Mouse (Mus musculus) CH12.LX (cell line): ENCODE results near the gene Prep. TPM values are rescaled to one million over a fixed set of nuclear protein-coding genes. Genes with fewer than 3 reads are reported as not detected.

Source experiments
- DNase-seq: peaks from one replicate; pipeline ENCODE4 v3.0.0-alpha.2; 2013; ENCODE audit errors: extremely low read depth
- H3K27ac ChIP-seq: 2 replicates; pipeline ENCODE4 v1.5.1; 2012; ENCODE audit warnings: low read depth, mild to moderate bottlenecking, control low read depth, moderate library complexity; ENCODE audit not compliant: insufficient read depth
- H3K27me3 ChIP-seq: replicated peaks from 2 replicates; pipeline ENCODE3; 2012; ENCODE audit warnings: inconsistent platforms
- H3K36me3 ChIP-seq, 2 experiments: replicated peaks in 1 of 2; 2 replicates each; pipeline versions ENCODE3 to v1.6.1; 2012; ENCODE audit warnings: inconsistent platforms in 1 of 2, low read length in 1 of 2, mild to moderate bottlenecking in 1 of 2, mixed read lengths in 1 of 2, moderate library complexity in 1 of 2; ENCODE audit not compliant: control insufficient read depth in 1 of 2, insufficient read depth in 1 of 2
- H3K4me1 ChIP-seq, 2 experiments: 2 replicates each; pipeline ENCODE4 v1.6.1; 2012; ENCODE audit warnings: inconsistent platforms in 1 of 2, moderate library complexity in 1 of 2; ENCODE audit not compliant: insufficient read depth in 2 of 2, control insufficient read depth in 1 of 2
- H3K4me2 ChIP-seq: 2 replicates; pipeline ENCODE4 v1.6.1; 2012; ENCODE audit warnings: low read depth, mild to moderate bottlenecking, control low read depth; ENCODE audit not compliant: poor library complexity, insufficient read depth, severe bottlenecking
- H3K4me3 ChIP-seq, 3 experiments: fragments of 150-350 bp in 1 of 3; sonication (generic) in 1 of 3; replicated peaks in 1 of 3; 2 replicates each; pipeline versions ENCODE3 to v1.5.1; 2011 to 2012; ENCODE audit warnings: low read depth in 2 of 3, low read length in 2 of 3, mild to moderate bottlenecking in 2 of 3, moderate library complexity in 2 of 3, control low read depth in 1 of 3, improper control_type of control experiment in 1 of 3, inconsistent platforms in 1 of 3, mixed read lengths in 1 of 3; ENCODE audit not compliant: poor library complexity in 1 of 3
- H3K79me2 ChIP-seq: replicated peaks from 2 replicates; pipeline ENCODE4 v1.6.1; 2012; ENCODE audit warnings: mild to moderate bottlenecking, moderate library complexity; ENCODE audit not compliant: control insufficient read depth, poor library complexity, insufficient read depth, severe bottlenecking; ENCODE audit errors: extremely low read depth
- H3K9ac ChIP-seq: 2 replicates; pipeline ENCODE4 v1.6.1; 2012; ENCODE audit warnings: low read depth, mild to moderate bottlenecking, control low read depth, moderate library complexity; ENCODE audit not compliant: insufficient read depth
- H3K9me3 ChIP-seq: replicated peaks from 2 replicates; pipeline ENCODE3; 2012; ENCODE audit warnings: low read length, inconsistent platforms, mixed read lengths
- BHLHE40 ChIP-seq: IDR thresholded peaks from 2 replicates; pipeline ENCODE4 v1.6.1; 2011; ENCODE audit warnings: mild to moderate bottlenecking, low read depth, low read length, improper control_type of control experiment
- E2F4 ChIP-seq: IDR thresholded peaks from 2 replicates; pipeline ENCODE4 v1.6.1; 2011; ENCODE audit warnings: low read depth, low read length, improper control_type of control experiment; ENCODE audit not compliant: insufficient replicate concordance
- EP300 ChIP-seq: IDR thresholded peaks from 2 replicates; pipeline ENCODE4 v1.6.1; 2011; ENCODE audit warnings: low read length, improper control_type of control experiment
- GABPA ChIP-seq: IDR thresholded peaks from 2 replicates; pipeline ENCODE4 v1.6.1; 2012; ENCODE audit warnings: low read depth, low read length, improper control_type of control experiment, inconsistent platforms; ENCODE audit not compliant: insufficient replicate concordance
- IRF4 ChIP-seq: IDR thresholded peaks from 2 replicates; pipeline ENCODE4 v1.6.1; 2014; ENCODE audit warnings: low read depth, mild to moderate bottlenecking, inconsistent platforms, low read length, improper control_type of control experiment
- JUND ChIP-seq: conservative IDR thresholded peaks from 2 replicates; pipeline ENCODE4 v1.6.1; 2011; ENCODE audit warnings: low read depth, low read length, improper control_type of control experiment
- KAT2A ChIP-seq: IDR thresholded peaks from 2 replicates; pipeline ENCODE4 v1.6.1; 2012; ENCODE audit warnings: low read length, improper control_type of control experiment, inconsistent platforms; ENCODE audit not compliant: insufficient replicate concordance
- MAFK ChIP-seq: IDR thresholded peaks from 2 replicates; pipeline ENCODE4 v1.6.1; 2011; ENCODE audit warnings: low read length, improper control_type of control experiment; ENCODE audit not compliant: insufficient replicate concordance
- MAX ChIP-seq: IDR thresholded peaks from 2 replicates; pipeline ENCODE4 v1.6.1; 2011; ENCODE audit warnings: low read length, improper control_type of control experiment
- MYC ChIP-seq: IDR thresholded peaks from 2 replicates; pipeline ENCODE4 v1.6.1; 2011; ENCODE audit warnings: low read depth, mild to moderate bottlenecking, improper control_type of control experiment, low read length
- NRF1 ChIP-seq: IDR thresholded peaks from 2 replicates; pipeline ENCODE4 v1.6.1; 2014; ENCODE audit warnings: low read depth, mild to moderate bottlenecking, inconsistent platforms, low read length, improper control_type of control experiment, moderate library complexity
- POLR2AphosphoS2 ChIP-seq: IDR thresholded peaks from 2 replicates; pipeline ENCODE4 v1.6.1; 2011; ENCODE audit warnings: low read depth, low read length, improper control_type of control experiment
- RAD21 ChIP-seq: IDR thresholded peaks from 2 replicates; pipeline ENCODE4 v1.6.1; 2011; ENCODE audit warnings: low read depth, mild to moderate bottlenecking, low read length, improper control_type of control experiment, moderate library complexity
- TBP ChIP-seq: conservative IDR thresholded peaks from 2 replicates; pipeline ENCODE4 v1.6.1; 2011; ENCODE audit warnings: low read depth, low read length, improper control_type of control experiment
- TCF12 ChIP-seq: IDR thresholded peaks from 2 replicates; pipeline ENCODE4 v1.6.1; 2014; ENCODE audit warnings: low read depth, mild to moderate bottlenecking, inconsistent platforms, low read length, improper control_type of control experiment
- USF1 ChIP-seq: IDR thresholded peaks from 2 replicates; pipeline ENCODE4 v1.6.1; 2014; ENCODE audit warnings: low read depth, mild to moderate bottlenecking, inconsistent platforms, low read length, improper control_type of control experiment
- USF2 ChIP-seq: conservative IDR thresholded peaks from 2 replicates; pipeline ENCODE4 v1.6.1; 2011; ENCODE audit warnings: low read depth, low read length, improper control_type of control experiment
- ZKSCAN1 ChIP-seq: IDR thresholded peaks from 2 replicates; pipeline ENCODE4 v1.6.1; 2012; ENCODE audit warnings: low read depth, inconsistent platforms, low read length, improper control_type of control experiment, borderline replicate concordance
- dilution Hi-C: fragments of 300-500 bp; cut with MboI; formaldehyde crosslinking; loops from 2 replicates; pipeline ENCODE4 v1.14.3; 2020; ENCODE audit warnings: low sequenced_read_pairs; ENCODE audit not compliant: extremely low pct_unique_long_range_greater_than_20kb, extremely low pct_ligation_motif_present
- in situ Hi-C: fragments of 300-500 bp; cut with MboI; formaldehyde crosslinking; loops from 3 replicates; pipeline ENCODE4 v1.14.3; 2019; ENCODE audit warnings: low sequenced_read_pairs, low pct_ligation_motif_present, low pct_unique_long_range_greater_than_20kb, mixed read lengths
- polyA plus RNA-seq: library from polyadenylated mRNA; unstranded; fragments of >175 nt; gene quantifications from 2 replicates; pipeline ENCODE4 v1.2.1, GENCODE M21; 2012; ENCODE audit warnings: low read depth; ENCODE audit not compliant: insufficient read length
- total RNA-seq, 2 experiments: library from RNA; depleted of rRNA; stranded (reverse); fragments of 300-350 nt in 1 of 2; fragments of >200 nt in 1 of 2; gene quantifications; 2 replicates each; pipeline ENCODE4 v1.2.3; 2012 to 2014

Gene Prep
- total and polyA plus RNA-seq, 3 experiments: 17.6 to 28.2 (median 25.7) TPM

DNA sequence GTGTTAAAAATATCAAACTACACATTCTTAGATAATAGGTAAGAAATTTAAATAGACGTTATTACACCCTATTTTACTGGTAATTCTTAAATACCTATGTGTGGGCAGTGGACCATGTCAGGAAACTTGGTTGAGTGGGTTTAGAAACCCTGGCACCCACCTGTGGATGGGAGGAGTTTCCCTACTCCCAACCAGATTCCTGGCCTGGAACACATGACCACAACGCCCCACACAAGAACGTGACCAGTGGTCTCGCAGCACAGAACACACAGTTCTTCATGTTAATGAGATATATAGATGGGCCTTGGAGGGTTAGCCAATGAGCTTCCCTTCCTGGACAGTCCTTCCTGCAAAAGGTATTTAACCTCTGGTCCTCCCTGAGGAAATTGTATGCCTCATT, 39.5 kb downstream of the Prep start:
- TF ChIP-seq TBP (no peak), TCF12 (no peak), E2F4 (no peak), KAT2A (no peak), ZKSCAN1 (no peak)
- TF ChIP-seq, all 38 proteins: peak for 0
- Histone ChIP-seq H3K27ac (no peak overlapping the region), H3K9ac (no peak overlapping the region), H3K4me3 (no peak overlapping the region), H3K36me3 (peaks cover 39 to 61% of the 10 kb centered on the region in 2 experiments), H3K4me2 (no peak overlapping the region), H3K9me3 (peaks cover 17% of the 10 kb centered on the region), H3K27me3 (no peaks in the 10 kb centered on the region), H3K4me1 (peaks cover 8 to 54% of the 10 kb centered on the region in 2 experiments; a peak in 3 of 4 replicates), H3K79me2 (no peaks in the 10 kb centered on the region; the same call in 1 of the 2 replicates)
- in situ Hi-C loops (no loop called here), dilution Hi-C loops (no loop called here)
- no peak for DNase-seq

DNA sequence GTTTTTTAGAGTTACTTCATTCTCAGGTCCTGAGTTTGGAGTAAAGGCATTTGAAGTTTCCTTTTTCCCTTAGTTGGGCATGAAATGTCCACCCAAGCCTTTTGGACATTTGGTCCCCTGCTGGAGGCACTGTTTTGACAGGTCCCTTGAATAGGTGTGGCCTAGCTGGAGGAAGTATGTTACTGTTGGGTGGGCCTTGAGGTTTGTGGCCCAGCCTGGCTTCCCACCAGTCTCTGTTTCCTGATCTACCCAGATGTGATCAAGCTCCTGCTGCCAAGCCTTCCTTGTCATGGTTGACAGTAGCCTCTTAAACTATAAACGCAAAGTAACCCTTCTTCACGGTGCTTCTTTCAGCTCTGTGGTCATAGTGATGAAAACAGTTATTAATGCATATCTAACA, 40.3 kb downstream of the Prep start:
- no peaks in the 10 kb centered on the region for H3K79me2 ChIP-seq
- DNase-seq: no peak
- dilution Hi-C loops: no loop called here
- H3K4me2 ChIP-seq: no peak overlapping the region
- H3K4me1 ChIP-seq: peaks cover 8 to 47% of the 10 kb centered on the region in 2 experiments; a peak in 3 of 4 replicates
- peaks cover 17% of the 10 kb centered on the region for H3K9me3 ChIP-seq
- H3K27ac ChIP-seq: no peak overlapping the region
- peaks cover 45 to 62% of the 10 kb centered on the region in 2 experiments for H3K36me3 ChIP-seq
- H3K27me3 ChIP-seq: no peaks in the 10 kb centered on the region
- no peak overlapping the region for H3K4me3 ChIP-seq
- in situ Hi-C loops: no loop called here
- TF ChIP-seq IRF4: no peak
- TF ChIP-seq NRF1: no peak
- TF ChIP-seq MYC: no peak
- TF ChIP-seq MAX: no peak
- no peak for TF ChIP-seq GABPA
- no peak for TF ChIP-seq TCF12
- no peak for TF ChIP-seq USF1
- no peak for TF ChIP-seq MAFK
- TF ChIP-seq EP300: no peak
- TF ChIP-seq, all 38 proteins: peak for 0
- no peak overlapping the region for H3K9ac ChIP-seq

DNA sequence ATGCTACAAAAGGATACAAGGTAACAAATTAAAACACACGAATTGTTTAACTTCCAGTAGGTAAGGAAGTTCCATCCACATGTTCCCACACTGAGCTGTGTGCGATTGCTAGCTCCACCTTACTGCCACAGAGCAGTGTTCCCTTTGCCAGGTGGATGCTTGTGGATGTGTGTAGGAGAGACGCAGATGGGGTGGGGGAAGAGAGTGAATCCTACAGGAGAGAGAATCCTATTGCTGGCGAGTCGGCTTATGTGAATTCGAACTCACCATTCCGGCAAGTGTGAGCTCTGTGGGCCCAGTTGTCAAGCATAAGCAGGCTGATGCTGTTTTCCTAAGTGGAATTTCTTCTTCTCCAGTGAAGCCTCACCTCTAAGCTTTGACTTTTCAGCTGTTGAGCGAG, 42.0 kb downstream of the Prep start:
- peaks cover 17% of the 10 kb centered on the region for H3K9me3 ChIP-seq
- H3K27me3 ChIP-seq: no peaks in the 10 kb centered on the region
- in situ Hi-C loops: no loop called here
- no peak overlapping the region for H3K27ac ChIP-seq
- peaks cover 56 to 76% of the 10 kb centered on the region in 2 experiments for H3K36me3 ChIP-seq
- dilution Hi-C loops: no loop called here
- no peak overlapping the region for H3K4me3 ChIP-seq
- H3K4me1 ChIP-seq: peaks cover 5 to 29% of the 10 kb centered on the region in 2 experiments; a peak in 3 of 4 replicates
- H3K9ac ChIP-seq: no peak overlapping the region
- TF ChIP-seq POLR2AphosphoS2: no peak
- no peak for TF ChIP-seq USF2
- TF ChIP-seq RAD21: no peak
- no peak for TF ChIP-seq JUND
- no peak for TF ChIP-seq BHLHE40
- TF ChIP-seq IRF4: no peak
- no peak for TF ChIP-seq NRF1
- no peak for TF ChIP-seq USF1
- TF ChIP-seq TBP: no peak
- no peak for TF ChIP-seq MAFK
- no peak for DNase-seq
- no peaks in the 10 kb centered on the region for H3K79me2 ChIP-seq
- no peak overlapping the region for H3K4me2 ChIP-seq
